Mouse (Mus musculus): Measurements from ENCODE around the gene Capns1. TPM values are rescaled to one million over a fixed set of nuclear protein-coding genes. Genes with fewer than 3 reads are reported as not detected.
"Not testable (repeated sequence)": the region's sequence is repeated elsewhere in the genome, so short reads cannot be mapped to it uniquely, and the experiment has no call there.

Capns1 gene
- total RNA-seq, 1 experiment from 2014 or later = 168 TPM

DNA sequence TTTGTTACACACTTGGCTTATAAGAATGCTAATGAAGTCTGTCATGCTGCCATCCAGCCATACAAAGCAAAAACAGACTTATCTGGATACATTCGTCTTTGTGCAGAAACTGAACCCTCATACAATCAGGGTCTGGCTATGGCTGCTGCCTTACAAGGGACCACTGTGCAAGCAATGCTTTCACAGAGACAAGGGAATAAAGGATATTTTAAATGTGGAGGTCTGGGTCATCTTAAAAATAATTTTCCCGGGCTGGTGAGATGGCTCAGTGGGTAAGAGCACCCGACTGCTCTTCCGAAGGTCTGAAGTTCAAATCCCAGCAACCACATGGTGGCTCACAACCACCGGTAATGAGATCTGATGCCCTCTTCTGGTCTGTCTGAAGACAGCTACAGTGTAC, 7.8 kb upstream of the Capns1 start:
- not testable (repeated sequence) for ATAC-seq (ENCODE audit: extremely low read depth, insufficient number of reproducible peaks, low FRiP score, poor library complexity, severe bottlenecking)

- ATAC-seq (ENCODE audit: extremely low read depth, insufficient number of reproducible peaks, low FRiP score, poor library complexity, severe bottlenecking) = peak; percentile 94
These were observed 6.8 kb upstream of the Capns1 start for GRCm38 (mm10) chr7:30205383-30205782.

DNA sequence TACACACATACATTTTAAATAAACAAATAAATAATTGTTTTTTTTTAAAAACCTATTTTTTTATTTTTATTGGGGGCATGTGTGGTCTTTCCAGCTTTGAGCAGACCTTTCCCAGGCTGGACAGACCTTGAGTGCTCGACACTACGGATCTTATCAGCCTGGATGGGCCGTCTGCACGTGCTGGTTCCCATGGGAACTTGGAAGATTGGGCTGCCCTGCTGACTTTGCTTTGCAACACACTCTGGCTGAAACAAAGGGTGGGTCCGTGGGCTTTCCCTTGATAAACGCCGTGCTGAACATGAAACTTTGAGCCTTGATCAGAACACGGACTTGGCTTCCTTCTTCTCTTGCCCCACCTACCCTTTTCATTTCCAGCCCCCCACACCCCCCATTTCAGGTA, 5.8 kb upstream of the Capns1 start:
- ATAC-seq (ENCODE audit: extremely low read depth, insufficient number of reproducible peaks, low FRiP score, poor library complexity, severe bottlenecking) = no peak

DNA sequence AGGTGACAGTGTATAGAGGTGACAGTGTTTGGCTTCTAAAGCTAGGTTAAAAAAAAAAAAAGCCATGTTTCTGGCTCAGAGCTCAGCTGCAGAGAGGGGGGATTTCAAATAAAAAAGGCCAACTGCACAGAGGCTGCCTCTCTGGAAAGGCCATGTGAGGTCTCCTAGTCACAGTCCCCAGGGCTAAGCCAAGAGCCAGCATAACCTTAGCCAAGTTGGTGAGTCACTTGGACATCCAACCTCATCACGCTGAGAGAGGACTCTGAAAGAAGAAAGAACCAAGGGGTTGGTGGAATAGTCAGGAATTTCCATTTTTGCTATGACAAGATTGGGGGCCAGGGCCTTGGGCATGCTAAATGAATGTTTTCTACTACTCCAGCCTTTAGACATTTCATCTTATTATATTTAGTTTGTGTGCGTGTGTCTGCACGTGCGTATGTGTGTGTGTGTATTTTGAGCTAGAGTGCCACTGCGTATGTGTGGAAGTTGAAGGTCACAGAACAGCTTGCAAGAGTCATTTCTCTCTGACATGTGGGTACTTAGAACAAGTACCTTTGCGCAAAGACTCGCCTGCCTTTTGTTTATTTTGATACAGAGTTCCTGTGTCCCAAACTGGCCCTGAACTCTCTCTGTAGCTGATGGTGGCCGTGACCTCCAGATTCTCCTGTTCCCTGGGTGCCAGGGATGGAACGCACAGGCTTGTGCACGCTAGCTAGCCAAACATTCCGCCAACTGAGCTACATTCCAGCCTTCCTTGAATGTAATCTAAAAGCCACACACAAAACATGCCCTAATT, 4.5 kb upstream of the Capns1 start:
- ATAC-seq (ENCODE audit: extremely low read depth, insufficient number of reproducible peaks, low FRiP score, poor library complexity, severe bottlenecking) = no peak

DNA sequence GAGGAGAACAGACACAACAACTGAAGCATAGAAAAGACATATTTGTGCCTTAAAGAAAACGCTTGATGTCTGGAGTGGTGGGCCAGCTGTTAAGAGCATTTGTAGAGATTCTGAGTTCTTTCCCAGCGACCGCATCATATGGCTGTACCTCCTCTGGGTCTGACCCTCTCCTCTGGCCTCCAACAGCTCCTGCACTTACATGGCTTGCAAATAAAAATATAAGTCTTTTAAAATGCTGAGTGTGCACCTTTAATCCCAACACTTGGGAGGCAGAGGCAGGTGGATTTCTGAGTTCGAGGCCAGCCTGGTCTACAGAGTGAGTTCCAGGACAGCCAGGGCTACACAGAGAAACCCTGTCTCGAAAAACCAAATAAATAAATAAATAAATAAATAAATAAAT, 2.0 kb upstream of the Capns1 start:
- ATAC-seq (ENCODE audit: extremely low read depth, insufficient number of reproducible peaks, low FRiP score, poor library complexity, severe bottlenecking) = not testable (repeated sequence)

- no peak for ATAC-seq (ENCODE audit: extremely low read depth, insufficient number of reproducible peaks, low FRiP score, poor library complexity, severe bottlenecking)
These were observed 1.6 kb upstream of the Capns1 start for GRCm38 (mm10) chr7:30200200-30200599.

DNA sequence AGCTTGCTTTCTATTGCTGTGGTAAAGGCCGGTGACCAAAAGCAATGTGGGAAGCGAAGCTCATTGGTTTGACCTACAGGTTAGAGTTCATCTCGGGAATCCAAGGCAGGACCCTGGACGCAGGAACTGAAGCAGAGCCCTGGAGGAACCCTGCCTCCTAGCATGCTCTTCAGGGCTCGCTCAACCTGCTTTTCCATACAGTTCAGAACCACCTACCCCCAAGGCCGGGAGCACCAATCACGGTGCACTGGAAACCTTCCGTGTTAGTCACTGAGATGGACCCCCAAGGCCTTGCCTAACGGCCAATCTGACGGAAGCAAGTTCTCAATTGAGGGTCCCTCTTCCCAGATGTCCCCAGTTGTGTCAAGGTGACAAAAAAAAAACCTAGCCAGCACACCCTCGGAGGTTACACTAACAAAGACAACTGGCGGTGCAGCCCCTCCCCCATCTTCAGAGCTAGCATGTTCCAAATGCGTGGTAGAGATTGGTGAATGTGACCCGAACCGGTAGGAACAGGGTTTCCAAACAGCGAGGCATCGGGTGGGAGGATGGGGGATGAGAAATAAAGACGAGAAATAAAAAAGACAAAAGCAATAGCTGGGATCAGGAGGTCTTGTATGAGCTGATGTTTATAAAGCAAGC, 1.0 kb upstream of the Capns1 start:
- ATAC-seq (ENCODE audit: extremely low read depth, insufficient number of reproducible peaks, low FRiP score, poor library complexity, severe bottlenecking) = no peak

DNA sequence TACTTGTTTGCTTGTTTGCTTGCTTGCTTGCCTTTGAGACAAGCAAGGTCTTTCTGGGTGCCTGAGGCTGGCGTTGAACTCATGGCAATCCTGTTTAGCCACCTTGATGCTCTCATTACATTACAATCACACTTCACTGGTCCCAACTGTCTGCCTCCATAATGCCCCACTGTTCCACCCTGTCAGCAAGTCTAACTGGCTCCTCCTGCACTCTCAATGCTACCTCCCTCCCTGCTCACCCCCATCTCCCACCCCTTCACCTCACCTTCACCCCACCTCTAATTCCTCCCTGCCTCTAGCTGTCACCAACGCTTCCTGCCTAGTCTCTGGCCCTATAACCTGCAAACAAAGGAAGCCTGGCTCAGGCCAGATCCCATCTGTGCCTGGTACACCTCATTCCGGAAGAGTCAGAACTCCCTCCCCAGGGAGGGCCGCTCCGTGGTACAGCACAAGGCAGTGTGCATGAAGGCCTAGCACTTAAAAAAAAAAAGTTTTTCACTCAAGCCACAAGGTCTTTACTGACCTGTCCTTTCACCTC, 950 bp downstream of the Capns1 start:
- ATAC-seq (ENCODE audit: extremely low read depth, insufficient number of reproducible peaks, low FRiP score, poor library complexity, severe bottlenecking) = no peak

- ATAC-seq (ENCODE audit: extremely low read depth, insufficient number of reproducible peaks, low FRiP score, poor library complexity, severe bottlenecking) = no peak
These were observed 2.4 kb downstream of the Capns1 start for GRCm38 (mm10) chr7:30196171-30196570.

- no peak for ATAC-seq (ENCODE audit: extremely low read depth, insufficient number of reproducible peaks, low FRiP score, poor library complexity, severe bottlenecking)
These were observed 3.1 kb downstream of the Capns1 start for GRCm38 (mm10) chr7:30195461-30195860.

GRCm38 (mm10) chr7:30194884-30195283, 3.7 kb downstream of the Capns1 start:
- peak; percentile 84 for ATAC-seq (ENCODE audit: extremely low read depth, insufficient number of reproducible peaks, low FRiP score, poor library complexity, severe bottlenecking)

GRCm38 (mm10) chr7:30194101-30194831, 4.3 kb downstream of the Capns1 start:
- no peak for ATAC-seq (ENCODE audit: extremely low read depth, insufficient number of reproducible peaks, low FRiP score, poor library complexity, severe bottlenecking)

- peak; percentile 57 for ATAC-seq (ENCODE audit: extremely low read depth, insufficient number of reproducible peaks, low FRiP score, poor library complexity, severe bottlenecking)
These were observed 5.0 kb downstream of the Capns1 start for GRCm38 (mm10) chr7:30193581-30194100.

DNA sequence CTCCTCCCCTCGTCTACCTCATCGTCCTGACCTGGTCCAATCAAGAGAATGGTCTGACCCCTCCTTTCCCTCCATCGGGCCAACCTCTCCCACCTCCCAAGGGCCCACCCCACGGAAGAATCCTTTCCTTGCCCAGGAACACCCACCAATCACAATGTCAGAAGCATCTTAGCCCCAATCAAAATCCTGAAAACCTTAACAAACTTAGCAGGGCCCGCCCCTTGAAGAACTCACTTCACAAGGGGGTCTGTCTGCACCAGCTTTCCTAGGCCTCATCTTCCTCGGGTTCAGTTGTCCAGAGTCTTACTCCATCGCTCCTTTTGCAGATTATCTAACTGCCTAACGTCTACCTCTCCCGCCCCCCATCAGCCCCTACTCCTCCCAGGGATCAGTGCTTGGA, 5.6 kb downstream of the Capns1 start:
- ATAC-seq (ENCODE audit: extremely low read depth, insufficient number of reproducible peaks, low FRiP score, poor library complexity, severe bottlenecking) = no peak

DNA sequence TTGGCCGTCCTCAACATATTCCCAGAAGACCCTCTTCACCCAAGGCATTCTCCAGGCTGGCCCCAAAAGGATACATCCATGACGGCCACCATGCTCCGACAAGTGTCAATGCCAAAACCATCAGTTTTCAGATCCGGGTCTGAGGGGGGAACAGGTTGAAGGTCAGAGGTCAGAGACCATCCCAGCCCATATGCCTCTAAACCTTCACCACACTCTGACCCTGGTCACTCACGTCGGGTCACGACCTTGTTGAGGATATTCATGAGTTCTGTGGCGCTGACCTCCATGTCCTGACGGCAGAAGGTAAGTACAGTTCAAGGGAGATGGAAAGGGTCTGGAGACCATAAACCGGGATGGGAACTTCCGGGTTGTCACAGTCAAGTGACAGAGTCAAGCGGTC, 6.5 kb downstream of the Capns1 start:
- ATAC-seq (ENCODE audit: extremely low read depth, insufficient number of reproducible peaks, low FRiP score, poor library complexity, severe bottlenecking) = no peak

GRCm38 (mm10) chr7:30189116-30189491, 9.5 kb downstream of the Capns1 start:
- no peak for ATAC-seq (ENCODE audit: extremely low read depth, insufficient number of reproducible peaks, low FRiP score, poor library complexity, severe bottlenecking)

- no peak for ATAC-seq (ENCODE audit: extremely low read depth, insufficient number of reproducible peaks, low FRiP score, poor library complexity, severe bottlenecking)
These were observed 10.1 kb downstream of the Capns1 start for GRCm38 (mm10) chr7:30188344-30189115.

DNA sequence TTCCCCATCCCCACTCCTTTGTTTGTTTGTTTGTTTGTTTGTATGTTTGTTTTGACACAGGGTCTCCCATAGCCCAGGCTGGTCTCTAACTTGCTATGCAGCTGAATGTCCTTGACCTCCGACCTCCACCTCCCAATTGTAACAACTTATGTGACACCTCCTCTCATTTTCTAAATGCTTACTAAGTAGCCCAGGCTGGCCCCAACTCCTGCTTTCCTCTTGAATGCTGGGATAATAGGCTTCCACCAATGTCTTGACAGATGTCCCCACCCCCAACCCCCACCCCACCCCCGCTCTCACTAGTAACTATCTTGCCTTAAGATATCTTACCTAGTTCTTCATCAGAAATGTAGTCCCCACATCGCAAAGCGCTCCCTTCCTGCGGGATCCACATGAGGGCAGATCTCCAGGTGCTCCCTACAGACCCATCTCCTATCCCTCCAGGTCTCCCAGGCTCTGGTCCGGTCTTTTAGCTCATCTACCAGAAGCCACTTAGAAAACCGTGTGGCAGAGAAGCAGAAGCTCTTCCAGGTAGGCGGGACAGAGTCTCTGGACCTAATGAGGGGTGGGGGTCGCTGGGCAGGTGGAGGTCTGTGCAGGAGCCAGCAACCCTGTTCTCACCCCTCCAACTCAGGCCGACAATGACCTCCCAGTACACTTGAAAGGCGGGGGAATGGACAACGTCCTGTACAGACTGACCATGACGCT, 13.8 kb downstream of the Capns1 start:
- no peak for ATAC-seq (ENCODE audit: extremely low read depth, insufficient number of reproducible peaks, low FRiP score, poor library complexity, severe bottlenecking)
